Mouse (Mus musculus): Measurements from ENCODE around the gene Gnai3. TPM values are rescaled to one million over a fixed set of nuclear protein-coding genes. Genes with fewer than 3 reads are reported as not detected.

Gene Gnai3
- polyA plus RNA-seq, 1 experiment from 2014 or later: 193 TPM

GRCm38 (mm10) chr3:108070295-108071293 lies 75.4 kb downstream of the Gnai3 start:
- Histone ChIP-seq H3K4me2 (replicated peaks) (no peak overlapping the region), H3K27me3 (no peaks in the 10 kb centered on the region), H3K9ac (no peak overlapping the region), H3K27ac (no peak overlapping the region), H3K4me3 (no peak overlapping the region), H3K36me3 (peaks cover 32% of the 10 kb centered on the region), H3K9me3 (no peaks in the 10 kb centered on the region), H3K4me1 (no peaks in the 10 kb centered on the region)
- 66% methylated on average over 10 of the region's 10 CpGs for WGBS
- no peak for ATAC-seq (ENCODE audit: low FRiP score, low read depth)

- Histone ChIP-seq H3K4me1 (no peaks in the 10 kb centered on the region), H3K4me3 (no peak overlapping the region), H3K36me3 (peaks cover 19% of the 10 kb centered on the region), H3K27me3 (no peaks in the 10 kb centered on the region), H3K9me3 (no peaks in the 10 kb centered on the region), H3K27ac (no peak overlapping the region), H3K9ac (no peak overlapping the region), H3K4me2 (replicated peaks) (no peak overlapping the region)
- WGBS: 69% methylated on average over 13 of the region's 13 CpGs
- no peak for ATAC-seq (ENCODE audit: low FRiP score, low read depth)
These were observed 76.6 kb downstream of the Gnai3 start for GRCm38 (mm10) chr3:108069231-108069870.

GRCm38 (mm10) chr3:108068826-108069225 lies 77.1 kb downstream of the Gnai3 start:
- Histone ChIP-seq H3K9ac (no peak overlapping the region), H3K36me3 (peaks cover 14% of the 10 kb centered on the region), H3K27ac (no peak overlapping the region), H3K4me3 (no peak overlapping the region), H3K27me3 (no peaks in the 10 kb centered on the region), H3K9me3 (no peaks in the 10 kb centered on the region), H3K4me2 (replicated peaks) (no peak overlapping the region), H3K4me1 (no peaks in the 10 kb centered on the region)
- WGBS: 16% methylated on average over 1 of the region's 1 CpGs
- ATAC-seq (ENCODE audit: low FRiP score, low read depth): no peak

- ATAC-seq (ENCODE audit: low FRiP score, low read depth): no peak
- Histone ChIP-seq H3K36me3 (peaks cover 5% of the 10 kb centered on the region), H3K4me1 (no peaks in the 10 kb centered on the region), H3K27ac (no peak overlapping the region), H3K9me3 (no peaks in the 10 kb centered on the region), H3K27me3 (no peaks in the 10 kb centered on the region), H3K9ac (no peak overlapping the region), H3K4me3 (no peak overlapping the region), H3K4me2 (replicated peaks) (no peak overlapping the region)
- 72% methylated on average over 6 of the region's 6 CpGs for WGBS
These were observed 78.5 kb downstream of the Gnai3 start for GRCm38 (mm10) chr3:108067370-108067934.

- Histone ChIP-seq H3K9me3 (no peaks in the 10 kb centered on the region), H3K9ac (no peak overlapping the region), H3K4me1 (no peaks in the 10 kb centered on the region), H3K27me3 (no peaks in the 10 kb centered on the region), H3K4me3 (no peak overlapping the region), H3K4me2 (replicated peaks) (no peak overlapping the region), H3K27ac (no peak overlapping the region), H3K36me3 (no peaks in the 10 kb centered on the region)
- ATAC-seq (ENCODE audit: low FRiP score, low read depth): no peak
- WGBS: 85% methylated on average over 9 of the region's 9 CpGs
These were observed 80.4 kb downstream of the Gnai3 start for GRCm38 (mm10) chr3:108065551-108065950.

GRCm38 (mm10) chr3:108064672-108065071 lies 81.3 kb downstream of the Gnai3 start:
- no peak overlapping the region for H3K27ac ChIP-seq
- 76% methylated on average over 4 of the region's 4 CpGs for WGBS
- H3K4me3 ChIP-seq: no peak overlapping the region
- H3K9me3 ChIP-seq: no peaks in the 10 kb centered on the region
- H3K4me1 ChIP-seq: no peaks in the 10 kb centered on the region
- no peaks in the 10 kb centered on the region for H3K36me3 ChIP-seq
- no peak overlapping the region for H3K9ac ChIP-seq
- no peak overlapping the region for H3K4me2 ChIP-seq (replicated peaks)
- ATAC-seq (ENCODE audit: low FRiP score, low read depth): no peak; the same call in 1 of the 2 replicates
- no peaks in the 10 kb centered on the region for H3K27me3 ChIP-seq

GRCm38 (mm10) chr3:108062648-108063047 lies 83.3 kb downstream of the Gnai3 start:
- H3K27me3 ChIP-seq: no peaks in the 10 kb centered on the region
- no peak overlapping the region for H3K4me2 ChIP-seq (replicated peaks)
- no peaks in the 10 kb centered on the region for H3K9me3 ChIP-seq
- ATAC-seq (ENCODE audit: low FRiP score, low read depth): no peak
- no peak overlapping the region for H3K9ac ChIP-seq
- no peak overlapping the region for H3K4me3 ChIP-seq
- H3K36me3 ChIP-seq: no peaks in the 10 kb centered on the region
- H3K4me1 ChIP-seq: no peaks in the 10 kb centered on the region
- H3K27ac ChIP-seq: no peak overlapping the region
- WGBS: 80% methylated on average over 8 of the region's 8 CpGs

- H3K4me2 ChIP-seq (replicated peaks): peak overlapping the region; percentile 39; the same call in 1 of the 2 replicates
- H3K4me1 ChIP-seq: no peaks in the 10 kb centered on the region
- no peaks in the 10 kb centered on the region for H3K36me3 ChIP-seq
- H3K4me3 ChIP-seq: no peak overlapping the region
- H3K27ac ChIP-seq: no peak overlapping the region
- no peak for ATAC-seq (ENCODE audit: low FRiP score, low read depth)
- H3K9me3 ChIP-seq: no peaks in the 10 kb centered on the region
- H3K9ac ChIP-seq: no peak overlapping the region
- H3K27me3 ChIP-seq: no peaks in the 10 kb centered on the region
- 19% methylated on average over 7 of the region's 7 CpGs for WGBS
These were observed 84.5 kb downstream of the Gnai3 start for GRCm38 (mm10) chr3:108061420-108061819.

Other genes with a start within 250 kb of the Gnai3 start
- gene Gstm7, start 214.3 kb downstream of the Gnai3 start, polyA plus RNA-seq (2015; fragmentation: Nextera tagmentation; extraction: Ambion mirVana): 33.3 and 33.5 TPM in 2 replicates
- gene Gstm6, start 202.4 kb downstream of the Gnai3 start, polyA plus RNA-seq (2015; fragmentation: Nextera tagmentation; extraction: Ambion mirVana): 10.5 and 12.0 TPM in 2 replicates
- not detected in 2 replicates for gene Gstm3, start 176.9 kb downstream of the Gnai3 start, polyA plus RNA-seq (2015; fragmentation: Nextera tagmentation; extraction: Ambion mirVana)
- 46.7 and 52.1 TPM in 2 replicates for gene Gstm2, start 159.7 kb downstream of the Gnai3 start, polyA plus RNA-seq (2015; fragmentation: Nextera tagmentation; extraction: Ambion mirVana)
- 42.7 and 54.9 TPM in 2 replicates for gene Gstm1, start 128.2 kb downstream of the Gnai3 start, polyA plus RNA-seq (2015; fragmentation: Nextera tagmentation; extraction: Ambion mirVana)
- gene Gstm4, start 101.3 kb downstream of the Gnai3 start, polyA plus RNA-seq (2015; fragmentation: Nextera tagmentation; extraction: Ambion mirVana): 14.6 and 15.4 TPM in 2 replicates
- gene Ampd2, start 59.5 kb downstream of the Gnai3 start, polyA plus RNA-seq (2015; fragmentation: Nextera tagmentation; extraction: Ambion mirVana): 48.5 and 49.2 TPM in 2 replicates
- 0.72 and 0.78 TPM in 2 replicates for gene Gnat2, start 53.4 kb downstream of the Gnai3 start, polyA plus RNA-seq (2015; fragmentation: Nextera tagmentation; extraction: Ambion mirVana)
- gene Gpr61, start 8.7 kb upstream of the Gnai3 start, polyA plus RNA-seq (2015; fragmentation: Nextera tagmentation; extraction: Ambion mirVana): 0.09 and 0.19 TPM in 2 replicates
- gene Amigo1, start 40.2 kb upstream of the Gnai3 start, polyA plus RNA-seq (2015; fragmentation: Nextera tagmentation; extraction: Ambion mirVana): 4.3 and 4.4 TPM in 2 replicates
- gene Cyb561d1, start 55.1 kb upstream of the Gnai3 start, polyA plus RNA-seq (2015; fragmentation: Nextera tagmentation; extraction: Ambion mirVana): 1.8 and 2.1 TPM in 2 replicates
- gene Atxn7l2, start 64.8 kb upstream of the Gnai3 start, polyA plus RNA-seq (2015; fragmentation: Nextera tagmentation; extraction: Ambion mirVana): 25.4 and 26.7 TPM in 2 replicates
- 1.4 and 1.7 TPM in 2 replicates for gene Sypl2, start 80.5 kb upstream of the Gnai3 start, polyA plus RNA-seq (2015; fragmentation: Nextera tagmentation; extraction: Ambion mirVana)
- gene Psma5, start 110.8 kb upstream of the Gnai3 start, polyA plus RNA-seq (2015; fragmentation: Nextera tagmentation; extraction: Ambion mirVana): 318 and 331 TPM in 2 replicates
- 10.6 TPM in 2 replicates for gene Sort1, start 137.9 kb upstream of the Gnai3 start, polyA plus RNA-seq (2015; fragmentation: Nextera tagmentation; extraction: Ambion mirVana)
- gene Mybphl, start 218.8 kb upstream of the Gnai3 start, polyA plus RNA-seq (2015; fragmentation: Nextera tagmentation; extraction: Ambion mirVana): not detected in 2 replicates
- 62.7 and 63.1 TPM in 2 replicates for gene Psrc1, start 237.7 kb upstream of the Gnai3 start, polyA plus RNA-seq (2015; fragmentation: Nextera tagmentation; extraction: Ambion mirVana)